Mouse (Mus musculus) heart, adult 2 months (tissue): ENCODE measurements around the gene Arntl. TPM values are rescaled to one million over a fixed set of nuclear protein-coding genes. Genes with fewer than 3 reads are reported as not detected.

Source experiments
- DNase-seq, 2 experiments: peaks; one replicate each; pipeline ENCODE4 v3.0.0; 2021
- H3K27ac ChIP-seq: fragments of 200-600 bp; 2 replicates; pipeline ENCODE4 v1.8.1; 2022
- H3K27me3 ChIP-seq: fragments of 200-500 bp; 2 replicates; pipeline ENCODE4 v1.6.1; 2012; ENCODE audit warnings: mild to moderate bottlenecking, low read length, inconsistent platforms, mixed read lengths; ENCODE audit not compliant: control insufficient read depth, insufficient read depth
- H3K36me3 ChIP-seq: fragments of 200-500 bp; 2 replicates; pipeline ENCODE4 v1.6.1; 2012; ENCODE audit warnings: low read length, inconsistent platforms; ENCODE audit not compliant: control insufficient read depth, insufficient read depth
- H3K4me1 ChIP-seq: fragments of 200-500 bp; 2 replicates; pipeline ENCODE4 v1.6.1; 2011; ENCODE audit warnings: low read length; ENCODE audit not compliant: control insufficient read depth, insufficient read depth
- H3K4me3 ChIP-seq: fragments of 200-600 bp; 2 replicates; pipeline ENCODE4 v1.8.1; 2022
- H3K79me2 ChIP-seq: fragments of 200-500 bp; replicated peaks from 2 replicates; pipeline ENCODE4 v1.6.1; 2012; ENCODE audit warnings: mild to moderate bottlenecking, inconsistent platforms, low read length, moderate library complexity, mixed read lengths; ENCODE audit not compliant: control insufficient read depth, insufficient read depth
- H3K9ac ChIP-seq: fragments of 200-500 bp; 2 replicates; pipeline ENCODE4 v1.6.1; 2012; ENCODE audit warnings: low read depth, mild to moderate bottlenecking, control low read depth, inconsistent platforms, low read length, mixed read lengths
- CTCF ChIP-seq: fragments of 200-600 bp; IDR thresholded peaks from 2 replicates; pipeline ENCODE4 v1.8.1; 2022; ENCODE audit warnings: antibody characterized with exemption, mild to moderate bottlenecking, moderate library complexity
- EP300 ChIP-seq: fragments of 200-500 bp; IDR thresholded peaks from 2 replicates; pipeline ENCODE4 v1.6.1; 2011; ENCODE audit warnings: low read depth, low read length, control low read depth; ENCODE audit not compliant: insufficient read depth
- POLR2A ChIP-seq: fragments of 200-500 bp; IDR thresholded peaks from 2 replicates; pipeline ENCODE4 v1.6.1; 2011; ENCODE audit warnings: mild to moderate bottlenecking, low read depth, low read length, control low read depth; ENCODE audit not compliant: insufficient read depth
- WGBS: fragments of 180-500 bp; shearing (Covaris S2); methylation state at CpG from one replicate; pipeline ENCODE4 v1.1.7; 2018; 5-methylcytosine and 5-hydroxymethylcytosine counted together
- intact Hi-C: fragments of 180-260 bp; cut with DNase I; formaldehyde crosslinking; loops from one replicate; pipeline ENCODE4 v1.15.1; 2025
- long read RNA-seq: library from polyadenylated mRNA; stranded (forward); transcript quantifications from one replicate; pipeline ENCODE4 v2.0.0, GENCODE M21; 2021
- polyA plus RNA-seq: library from polyadenylated mRNA; depleted of rRNA; stranded (reverse); fragments of >200 nt; gene quantifications from 2 replicates; pipeline ENCODE4 v1.2.3, GENCODE M21; 2012; rRNA removed
- total RNA-seq, 2 experiments: library from RNA; stranded (reverse); gene quantifications; 2 replicates each; pipeline ENCODE4 v1.2.3; 2021

The Arntl gene
- total RNA-seq: 10 to 100 TPM in 1 of 2 experiments, 1 to 10 TPM in 1; 7.2 to 26.7 TPM
- 6.6 and 17.1 TPM in 2 replicates for polyA plus RNA-seq
- long read RNA-seq, transcript Arntl-201 (20 exons, 2,908 nt): major isoform, 13 of 30 reads
- long read RNA-seq, partial matches to known transcripts: 3 of 30 reads
- long read RNA-seq, other reads (novel, unspliced or antisense): 14 of 30 reads

- Histone ChIP-seq H3K36me3 (no peaks in the 10 kb centered on the region; the same call in 1 of the 2 replicates), H3K4me1 (peaks cover 6% of the 10 kb centered on the region), H3K27me3 (no peaks in the 10 kb centered on the region), H3K4me3 (peak within 1 kb of the TSS; percentile 100), H3K27ac (peak within 1 kb of the TSS; percentile 94), H3K9ac (peak within 1 kb of the TSS; percentile 59), H3K79me2 (peaks cover 3% of the 10 kb centered on the region)
- TF ChIP-seq EP300: peak; percentile 73; the same call in 1 of the 2 replicates
- peak; percentile 90 for TF ChIP-seq POLR2A
- no peak for TF ChIP-seq CTCF
- WGBS: under 1% methylated on average over 52 of the region's 52 CpGs
- intact Hi-C loops: loop anchor here (2.0 to 5.0 kb wide), 4 partner anchors 36 to 62 kb away; no protein-coding TSS in a partner anchor
- peak; percentile 92 to 97 for DNase-seq
Observed at GRCm38 (mm10) chr7:113206644-113207470, at the start of gene Arntl. Arntl (plus strand) TSS chr7:113207465.

- Histone ChIP-seq H3K36me3 (peaks cover 10% of the 10 kb centered on the region), H3K9ac (no peak overlapping the region), H3K27me3 (no peaks in the 10 kb centered on the region), H3K79me2 (no peaks in the 10 kb centered on the region), H3K27ac (no peak overlapping the region), H3K4me3 (no peak overlapping the region), H3K4me1 (peaks cover 8% of the 10 kb centered on the region)
- DNase-seq: no peak
- WGBS: 89% methylated on average over 8 of the region's 8 CpGs
- no peak for TF ChIP-seq CTCF
- TF ChIP-seq POLR2A: no peak
- TF ChIP-seq EP300: no peak
- intact Hi-C loops: no loop called here
Observed at GRCm38 (mm10) chr7:113161077-113161698, 46.1 kb upstream of the Arntl start.

GRCm38 (mm10) chr7:113164719-113165118 lies 42.5 kb upstream of the Arntl start:
- intact Hi-C loops: no loop called here
- peaks cover 2% of the 10 kb centered on the region for H3K4me1 ChIP-seq
- peak in 1 of 2 experiments; percentile 32 for DNase-seq
- WGBS: 43% methylated on average over 4 of the region's 4 CpGs
- no peaks in the 10 kb centered on the region for H3K36me3 ChIP-seq
- no peak overlapping the region for H3K4me3 ChIP-seq
- H3K27me3 ChIP-seq: no peaks in the 10 kb centered on the region
- TF ChIP-seq EP300: no peak
- no peak for TF ChIP-seq POLR2A
- TF ChIP-seq CTCF: no peak
- H3K9ac ChIP-seq: no peak overlapping the region
- no peak overlapping the region; the same call in 1 of the 2 replicates for H3K27ac ChIP-seq
- no peaks in the 10 kb centered on the region for H3K79me2 ChIP-seq

- Histone ChIP-seq H3K9ac (no peak overlapping the region), H3K4me3 (no peak overlapping the region), H3K4me1 (peaks cover 3% of the 10 kb centered on the region), H3K79me2 (no peaks in the 10 kb centered on the region), H3K36me3 (no peaks in the 10 kb centered on the region), H3K27ac (no peak overlapping the region), H3K27me3 (no peaks in the 10 kb centered on the region)
- WGBS: 30% methylated on average over 8 of the region's 8 CpGs
- intact Hi-C loops: loop anchor here (1.0 kb wide), 1 partner anchor 24 kb away; no protein-coding TSS in a partner anchor
- peak; percentile 43 to 53 for DNase-seq
- no peak for TF ChIP-seq EP300
- peak; percentile 93 for TF ChIP-seq CTCF
Observed at GRCm38 (mm10) chr7:113167092-113167491, 40.2 kb upstream of the Arntl start.

GRCm38 (mm10) chr7:113168609-113169008 lies 38.7 kb upstream of the Arntl start:
- 56% methylated on average over 8 of the region's 8 CpGs for WGBS

More at GRCm38 (mm10) chr7:113168609-113169008, 38.7 kb upstream of the Arntl start:
- Histone ChIP-seq H3K4me1 (peaks cover 8% of the 10 kb centered on the region), H3K4me3 (no peak overlapping the region), H3K9ac (no peak overlapping the region), H3K36me3 (no peaks in the 10 kb centered on the region), H3K27me3 (no peaks in the 10 kb centered on the region), H3K79me2 (no peaks in the 10 kb centered on the region), H3K27ac (no peak overlapping the region)
- TF ChIP-seq POLR2A: no peak
- 0 out of 2 replicates have a peak, but pooled peaks have one; percentile 14 for TF ChIP-seq CTCF
- intact Hi-C loops: loop anchor here (2.0 kb wide), 1 partner anchor 16 kb away; no protein-coding TSS in a partner anchor
- no peak for DNase-seq
